Mouse (Mus musculus) cerebellum, adult 11-12 months (tissue): ENCODE measurements around the gene Cdk14.
"Not testable (repeated sequence)": the region's sequence is repeated elsewhere in the genome, so short reads cannot be mapped to it uniquely, and the experiment has no call there.

Source experiments
- DNase-seq: peaks from one replicate; pipeline ENCODE4 v3.0.0; 2022

Cdk14 gene

GRCm38 (mm10) chr5:4959446-4959845 lies 460.7 kb downstream of the Cdk14 start:
- no peak for DNase-seq

GRCm38 (mm10) chr5:4955993-4956392 lies 464.1 kb downstream of the Cdk14 start:
- no peak for DNase-seq

GRCm38 (mm10) chr5:4955392-4955791 lies 464.7 kb downstream of the Cdk14 start:
- no peak for DNase-seq

GRCm38 (mm10) chr5:4949433-4949832 lies 470.7 kb downstream of the Cdk14 start:
- DNase-seq, result no peak

- DNase-seq, result no peak
Observed at GRCm38 (mm10) chr5:4948090-4948954, 471.8 kb downstream of the Cdk14 start.

GRCm38 (mm10) chr5:4935131-4935530 lies 485.0 kb downstream of the Cdk14 start:
- DNase-seq, result no peak

- DNase-seq, result no peak
Observed at GRCm38 (mm10) chr5:4934491-4934890, 485.6 kb downstream of the Cdk14 start.

- no peak for DNase-seq
Observed at GRCm38 (mm10) chr5:4931539-4932143, 488.5 kb downstream of the Cdk14 start.

GRCm38 (mm10) chr5:4929628-4930027 lies 490.5 kb downstream of the Cdk14 start:
- no peak for DNase-seq

GRCm38 (mm10) chr5:4924866-4925265 lies 495.2 kb downstream of the Cdk14 start:
- DNase-seq, result no peak

GRCm38 (mm10) chr5:4918376-4918775 lies 501.7 kb downstream of the Cdk14 start:
- DNase-seq, result peak; percentile 46

- no peak for DNase-seq
Observed at GRCm38 (mm10) chr5:4917743-4918142, 502.4 kb downstream of the Cdk14 start.

GRCm38 (mm10) chr5:4917274-4917673 lies 502.8 kb downstream of the Cdk14 start:
- DNase-seq, result no peak

GRCm38 (mm10) chr5:4916390-4917273 lies 503.5 kb downstream of the Cdk14 start:
- peak; percentile 73 for DNase-seq

- DNase-seq, result not testable (repeated sequence)
Observed at GRCm38 (mm10) chr5:4904911-4905310, 515.2 kb downstream of the Cdk14 start.

- DNase-seq, result no peak
Observed at GRCm38 (mm10) chr5:4898241-4898640, 521.9 kb downstream of the Cdk14 start.

GRCm38 (mm10) chr5:4894988-4895387 lies 525.1 kb downstream of the Cdk14 start:
- no peak for DNase-seq

- no peak for DNase-seq
Observed at GRCm38 (mm10) chr5:4893852-4894207, 526.3 kb downstream of the Cdk14 start.

GRCm38 (mm10) chr5:4893206-4893851 lies 526.8 kb downstream of the Cdk14 start:
- no peak for DNase-seq

GRCm38 (mm10) chr5:4892734-4893133 lies 527.4 kb downstream of the Cdk14 start:
- no peak for DNase-seq

- DNase-seq, result no peak
Observed at GRCm38 (mm10) chr5:4891862-4892704, 528.0 kb downstream of the Cdk14 start.

GRCm38 (mm10) chr5:4887069-4887468 lies 533.0 kb downstream of the Cdk14 start:
- DNase-seq, result no peak
